Mouse (Mus musculus) cerebellum, postnatal 14 days (tissue): Measurements from ENCODE around the gene Dnajb1.

Experiments
- DNase-seq, 2 experiments: peaks; one replicate each; pipeline ENCODE4 v3.0.0; 2021; ENCODE audit warnings: mixed read lengths in 2 of 2

Gene Dnajb1

GRCm38 (mm10) chr8:83613695-83614094 is 5.7 kb downstream of the Dnajb1 start:
- DNase-seq = no peak

GRCm38 (mm10) chr8:83616625-83617024 is 8.6 kb downstream of the Dnajb1 start:
- no peak for DNase-seq

- no peak for DNase-seq
Observed at GRCm38 (mm10) chr8:83617111-83617510, 9.1 kb downstream of the Dnajb1 start.

GRCm38 (mm10) chr8:83618566-83618965 is 10.6 kb downstream of the Dnajb1 start:
- no peak for DNase-seq

GRCm38 (mm10) chr8:83619568-83620285 is 11.7 kb downstream of the Dnajb1 start:
- peak in 1 of 2 experiments; percentile 49 for DNase-seq

- DNase-seq = no peak
Observed at GRCm38 (mm10) chr8:83621691-83622388, 13.8 kb downstream of the Dnajb1 start.

- peak; percentile 95 to 97 for DNase-seq
Observed at GRCm38 (mm10) chr8:83622389-83622989, 14.5 kb downstream of the Dnajb1 start.

GRCm38 (mm10) chr8:83623549-83623948 is 15.6 kb downstream of the Dnajb1 start:
- no peak for DNase-seq

- DNase-seq = peak; percentile 64 to 70
Observed at GRCm38 (mm10) chr8:83624739-83625138, 16.7 kb downstream of the Dnajb1 start.

- DNase-seq = no peak
Observed at GRCm38 (mm10) chr8:83625676-83626299, 17.8 kb downstream of the Dnajb1 start.

- no peak for DNase-seq
Observed at GRCm38 (mm10) chr8:83632083-83632707, 24.2 kb downstream of the Dnajb1 start.

- no peak for DNase-seq
Observed at GRCm38 (mm10) chr8:83638856-83639255, 30.9 kb downstream of the Dnajb1 start.

GRCm38 (mm10) chr8:83639649-83640048 is 31.7 kb downstream of the Dnajb1 start:
- no peak for DNase-seq

GRCm38 (mm10) chr8:83647511-83647910 is 39.5 kb downstream of the Dnajb1 start:
- DNase-seq = no peak

- DNase-seq = no peak
Observed at GRCm38 (mm10) chr8:83648031-83648430, 40.0 kb downstream of the Dnajb1 start.

GRCm38 (mm10) chr8:83649699-83650098 is 41.7 kb downstream of the Dnajb1 start:
- no peak for DNase-seq

GRCm38 (mm10) chr8:83652030-83652743 is 44.2 kb downstream of the Dnajb1 start, which contains the start of gene Gipc1:
Gene Gipc1, plus strand, starts transcription at chr8:83652677.
- peak; percentile 96 to 97 for DNase-seq

GRCm38 (mm10) chr8:83652744-83653661 is 45.0 kb downstream of the Dnajb1 start:
- DNase-seq = peak in 1 of 2 experiments; percentile 16

GRCm38 (mm10) chr8:83653662-83654017 is 45.6 kb downstream of the Dnajb1 start:
- no peak for DNase-seq

- DNase-seq = no peak
Observed at GRCm38 (mm10) chr8:83654725-83655124, 46.7 kb downstream of the Dnajb1 start.

GRCm38 (mm10) chr8:83656043-83656442 is 48.0 kb downstream of the Dnajb1 start:
- DNase-seq = no peak
